Mouse (Mus musculus): Measurements from ENCODE around the gene Ubap2.

Ubap2 gene

DNA sequence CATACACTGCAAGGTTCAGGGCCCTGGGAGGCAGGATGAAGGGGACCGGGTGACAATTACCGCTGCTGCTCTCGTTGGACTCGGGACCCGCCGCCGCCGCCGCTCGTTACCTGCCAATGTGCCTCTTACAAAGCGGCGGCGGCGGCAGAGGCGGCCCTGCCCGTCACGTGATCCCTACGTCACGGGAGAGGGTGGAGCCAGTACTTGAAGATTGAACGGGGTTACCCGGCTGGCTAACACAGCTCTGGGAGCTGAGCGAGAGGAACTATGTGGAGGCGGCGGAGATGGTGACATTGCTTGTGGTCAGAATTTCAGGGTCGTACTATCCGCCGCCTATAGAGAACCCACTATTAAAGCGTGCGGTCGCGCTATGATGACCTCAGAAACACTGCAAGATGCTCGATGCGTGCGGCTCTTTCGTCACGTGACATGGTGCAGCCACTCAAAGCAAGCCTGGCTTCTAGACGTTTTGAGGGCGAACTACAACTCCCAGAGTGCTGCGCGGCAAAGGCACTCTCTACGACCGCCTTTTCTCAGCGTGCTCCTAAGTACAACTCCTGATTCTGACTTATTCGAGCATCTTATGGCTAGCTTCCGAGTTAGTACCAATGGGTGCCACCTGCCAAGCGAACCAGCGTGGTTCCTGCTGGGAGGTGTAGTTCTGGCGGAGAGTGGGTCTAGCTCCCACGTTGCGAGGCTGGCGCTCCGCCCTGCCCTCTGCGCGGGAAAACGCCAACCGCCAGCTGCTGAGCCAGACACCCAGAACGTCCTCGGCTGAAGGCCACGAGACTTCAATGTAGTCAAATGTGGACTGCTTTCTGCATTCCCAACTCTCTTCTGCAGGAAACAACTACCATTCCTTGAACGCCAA is at the start of gene Ubap2:
Ubap2 (minus strand) TSS at position 165 of the 871 bp plus-strand sequence.
- DNase-seq (ENCODE audit: low spot score in 2 of 2), result peak; percentile 92 to 96

DNA sequence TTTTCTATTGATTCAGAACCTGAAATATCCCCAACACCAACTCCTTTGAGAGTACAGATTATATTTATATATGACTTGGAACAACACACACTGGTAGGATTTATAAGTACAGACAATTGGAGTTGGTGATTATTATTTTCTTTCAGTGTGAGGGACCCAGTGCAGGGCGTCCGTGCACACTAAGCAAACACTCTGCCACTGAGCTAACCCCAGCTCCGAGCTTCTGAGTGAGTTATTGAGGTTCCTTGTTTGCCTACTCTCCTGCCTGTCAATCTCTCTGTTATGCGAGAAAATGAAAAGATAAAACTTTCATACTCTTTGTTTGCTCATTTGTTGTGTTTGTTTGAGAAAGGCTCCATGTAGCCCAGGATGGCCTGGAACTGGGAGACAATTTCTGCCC is 46.0 kb upstream of the Ubap2 start:
- DNase-seq (ENCODE audit: low spot score in 2 of 2), result no peak

DNA sequence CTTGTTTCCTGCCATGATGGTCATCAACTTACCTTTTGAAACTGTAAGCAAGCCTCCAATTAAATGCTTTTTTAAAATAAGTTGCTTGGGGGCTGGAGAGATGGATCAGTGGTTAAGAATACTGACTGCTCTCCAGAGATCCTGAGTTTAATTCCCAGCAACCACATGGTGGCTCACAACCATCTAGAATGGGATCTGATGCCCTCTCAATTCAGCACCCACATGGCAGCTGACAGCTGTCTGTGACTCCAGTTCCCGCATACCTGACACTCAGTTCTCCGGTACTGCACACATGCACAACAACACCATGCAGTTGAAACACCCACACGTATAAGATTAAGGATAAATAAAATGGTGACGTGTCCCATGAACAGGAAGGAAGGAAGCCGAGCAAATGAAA is 43.3 kb upstream of the Ubap2 start:
- DNase-seq (ENCODE audit: low spot score in 2 of 2), result no peak

DNA sequence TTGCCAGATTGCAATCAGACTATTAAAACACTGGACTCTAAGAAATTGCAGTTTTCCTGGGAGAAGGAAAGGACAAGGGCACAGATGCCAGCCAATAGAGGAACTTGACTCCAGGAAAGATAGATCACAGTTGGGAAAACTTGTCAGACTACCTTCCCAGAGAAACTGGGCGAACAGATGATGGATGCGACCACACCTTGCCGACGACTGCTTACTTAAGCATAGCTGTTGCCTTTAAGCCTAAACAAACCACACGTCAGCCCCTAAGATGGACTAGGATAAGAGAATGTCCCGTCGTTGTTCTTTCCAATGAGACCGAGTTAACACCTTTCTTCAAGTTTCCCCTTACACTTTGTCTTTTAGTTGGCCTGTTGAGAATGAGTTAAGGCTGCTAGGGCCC is 40.2 kb upstream of the Ubap2 start:
- no peak for DNase-seq (ENCODE audit: low spot score in 2 of 2)

DNA sequence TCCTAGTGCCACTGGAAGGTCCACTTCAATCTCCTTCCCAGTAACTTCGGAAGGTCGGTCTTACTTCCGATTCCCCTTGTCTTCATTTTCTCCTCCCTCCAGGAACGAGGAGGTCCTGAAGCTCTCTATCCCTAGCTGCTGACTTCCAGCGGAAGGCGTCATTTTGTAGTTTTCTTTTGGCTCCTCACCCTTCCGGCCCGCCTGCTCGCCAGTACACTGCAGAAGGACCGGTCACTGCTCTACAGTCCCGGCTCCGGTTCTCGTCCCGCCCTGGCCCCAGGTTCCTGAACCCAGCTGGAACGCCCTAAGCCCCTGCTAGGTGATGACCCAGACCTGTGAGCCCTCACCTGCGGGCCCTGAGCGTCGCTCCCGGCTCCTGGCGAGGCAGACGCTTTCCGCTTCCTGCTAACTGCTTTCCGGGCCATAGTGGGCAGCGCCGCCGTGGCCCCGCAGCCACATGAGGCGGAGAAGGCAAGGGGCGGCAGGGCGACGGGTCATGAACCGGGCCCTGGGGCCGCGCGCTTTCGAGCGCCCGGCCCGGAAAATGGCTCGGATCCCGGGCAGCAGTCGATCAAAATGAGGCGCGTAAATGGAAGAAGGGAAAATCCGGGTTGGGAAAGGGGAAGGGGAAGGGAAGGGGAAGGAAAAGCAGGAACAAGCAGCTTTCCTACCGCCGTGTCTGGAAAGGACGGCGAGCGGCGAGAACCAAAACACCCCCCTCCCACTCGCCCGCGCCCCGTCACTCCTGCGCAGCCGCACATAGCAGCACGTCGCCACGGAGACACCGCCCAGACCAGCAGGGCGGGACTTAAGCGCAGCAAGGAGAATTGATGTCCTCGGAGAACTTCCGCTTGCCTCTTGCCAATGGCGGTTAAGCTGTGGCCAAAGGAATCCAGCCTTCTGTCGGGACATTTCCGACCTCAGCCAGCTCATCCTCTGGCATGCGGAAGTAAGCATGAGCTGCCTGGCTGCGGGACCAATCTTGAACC is 39.5 kb upstream of the Ubap2 start, which contains the start of gene Dcaf12:
Dcaf12 (minus strand) TSS at position 749 of the 989 bp plus-strand sequence.
- peak; percentile 89 to 92 for DNase-seq (ENCODE audit: low spot score in 2 of 2)

DNA sequence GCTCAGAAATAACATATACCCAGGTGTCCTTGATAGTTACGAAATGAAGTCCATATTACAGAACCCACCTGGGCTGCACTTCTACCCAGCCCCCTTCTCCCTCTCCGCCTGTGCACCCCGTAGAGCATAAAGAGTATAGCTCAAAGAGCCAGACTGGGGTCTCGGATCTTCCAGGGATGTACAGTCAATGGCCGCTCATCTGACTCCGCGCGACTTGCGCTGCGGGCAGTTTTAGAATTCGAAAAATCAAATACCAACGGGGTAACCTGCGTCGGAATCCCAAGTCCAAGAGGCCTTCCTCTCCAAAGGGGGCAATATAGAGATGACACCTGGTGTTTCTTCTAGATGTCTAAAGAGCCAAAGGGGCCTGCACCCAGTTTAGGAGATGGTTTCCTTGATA is 38.8 kb upstream of the Ubap2 start:
- no peak for DNase-seq (ENCODE audit: low spot score in 2 of 2)

DNA sequence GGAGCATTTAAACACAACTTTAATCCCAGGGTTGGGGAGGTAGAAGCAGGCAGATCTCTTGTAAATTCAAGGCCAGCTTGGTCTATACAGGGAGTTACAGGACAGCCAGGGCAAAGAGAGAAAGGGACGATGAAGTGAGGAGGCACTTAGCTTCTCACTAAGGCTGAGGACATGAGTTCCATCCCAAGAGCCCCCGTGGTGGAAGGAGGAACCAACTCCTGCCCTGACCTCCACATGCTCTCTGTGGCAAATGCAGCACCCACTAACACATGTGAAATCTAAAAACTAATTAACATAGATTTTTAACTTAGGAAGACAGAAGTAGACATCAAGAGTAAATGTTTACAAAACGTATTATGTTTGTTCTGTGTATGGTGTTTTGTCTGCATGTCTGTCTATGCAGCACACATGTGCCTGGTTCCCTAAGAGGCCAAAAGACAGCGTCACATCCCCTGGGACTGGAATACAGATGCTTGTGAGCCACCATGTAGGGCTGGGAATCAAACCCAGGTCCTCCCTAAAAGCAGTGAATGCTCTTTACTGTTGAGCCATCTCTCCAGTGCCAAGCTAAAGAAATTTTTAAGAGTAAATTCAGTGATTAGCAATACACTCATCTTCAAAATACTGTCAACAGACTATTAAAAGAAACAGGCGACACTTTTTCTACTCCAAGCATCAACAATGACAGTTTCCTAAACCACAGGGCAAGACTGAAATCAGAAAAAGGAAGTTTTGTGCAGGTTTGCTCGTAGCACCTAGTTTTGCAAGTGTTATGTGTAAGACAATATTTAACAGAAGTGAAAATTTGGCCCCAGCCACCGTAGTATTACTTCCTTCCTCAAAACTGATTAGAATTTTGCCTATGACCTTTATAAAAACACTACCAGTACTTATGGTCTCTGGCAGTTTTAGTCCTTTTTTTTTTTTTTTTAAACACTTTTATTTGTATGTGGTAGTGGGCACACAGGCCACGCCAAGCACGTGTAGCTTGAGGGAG is 35.9 kb upstream of the Ubap2 start:
- DNase-seq (ENCODE audit: low spot score in 2 of 2), result no peak

DNA sequence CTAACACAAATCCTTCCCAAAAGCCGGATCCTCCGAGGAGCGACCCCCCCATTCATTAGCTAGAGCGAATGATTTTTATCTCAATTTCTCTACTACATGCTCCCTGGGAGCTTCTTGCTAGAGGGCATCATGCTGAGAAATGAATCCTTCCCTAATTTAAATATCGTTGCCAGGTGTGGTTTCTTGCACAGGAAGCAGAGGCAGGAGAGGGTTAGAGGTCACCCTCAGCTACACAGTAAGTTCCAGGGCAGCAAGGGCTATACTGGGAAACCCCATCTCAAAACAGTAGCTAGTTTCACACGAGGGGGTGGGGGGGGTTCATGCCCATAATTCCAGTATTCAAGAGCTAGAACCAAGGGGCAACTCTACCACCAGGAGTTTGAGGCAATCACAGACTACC is 32.5 kb upstream of the Ubap2 start:
- no peak for DNase-seq (ENCODE audit: low spot score in 2 of 2)

DNA sequence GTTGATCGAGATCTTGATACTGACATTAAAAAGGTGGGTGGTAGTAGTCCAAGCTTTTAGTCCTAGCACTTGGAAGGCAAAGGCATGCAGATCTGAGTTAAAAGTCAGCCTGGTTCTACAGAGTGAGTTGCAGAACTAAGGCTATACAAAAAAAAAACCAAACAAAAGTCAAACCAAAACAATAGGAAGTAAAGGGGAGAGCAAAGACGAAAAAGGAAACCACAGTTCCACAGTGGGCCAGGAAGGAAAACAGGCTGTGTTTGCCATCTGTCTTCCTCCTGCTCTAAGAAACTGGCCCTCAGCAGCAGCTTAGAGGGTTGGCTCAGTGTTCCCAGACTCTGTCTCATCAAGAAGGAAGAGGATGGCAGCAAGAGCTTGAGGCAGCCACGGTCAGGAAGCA is 29.4 kb upstream of the Ubap2 start:
- no peak for DNase-seq (ENCODE audit: low spot score in 2 of 2)

DNA sequence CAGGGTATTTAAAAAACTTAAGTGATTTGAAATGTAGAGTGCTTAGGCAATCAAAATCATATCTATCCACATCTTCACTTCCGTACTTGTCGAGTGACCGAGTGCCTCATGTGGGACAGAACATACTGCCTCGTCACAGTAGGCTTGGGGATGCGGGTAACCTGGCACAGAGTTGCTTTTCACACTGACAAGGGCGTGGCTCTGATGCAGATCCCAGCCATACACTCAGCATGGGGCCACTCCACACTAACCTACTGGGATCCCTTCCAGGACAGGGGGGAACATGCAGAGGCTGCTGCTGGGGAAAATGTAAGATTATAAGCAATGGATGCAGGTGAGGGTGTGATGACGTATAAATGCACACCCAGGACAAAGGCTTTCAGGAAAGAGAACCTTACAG is 28.7 kb upstream of the Ubap2 start:
- no peak for DNase-seq (ENCODE audit: low spot score in 2 of 2)

DNA sequence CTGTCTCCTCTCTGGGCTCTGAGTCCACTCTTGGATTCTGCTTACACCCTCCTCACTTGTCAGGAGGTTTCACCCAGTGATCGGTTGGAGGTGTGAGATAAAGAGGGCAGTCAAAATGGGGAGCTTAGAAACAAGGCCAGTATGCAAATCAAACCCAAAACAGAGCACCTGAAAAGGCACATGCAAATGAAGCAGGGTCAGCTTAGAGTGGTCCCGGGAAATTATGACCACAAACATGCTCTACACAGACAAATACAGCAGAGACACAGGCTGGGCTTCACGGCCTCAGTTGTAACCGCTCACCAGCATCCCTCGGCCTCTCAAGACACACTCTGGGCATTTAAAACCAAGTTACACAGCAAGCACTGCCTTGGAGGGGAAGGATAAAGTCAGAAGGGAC is 24.0 kb upstream of the Ubap2 start:
- DNase-seq (ENCODE audit: low spot score in 2 of 2), result no peak

DNA sequence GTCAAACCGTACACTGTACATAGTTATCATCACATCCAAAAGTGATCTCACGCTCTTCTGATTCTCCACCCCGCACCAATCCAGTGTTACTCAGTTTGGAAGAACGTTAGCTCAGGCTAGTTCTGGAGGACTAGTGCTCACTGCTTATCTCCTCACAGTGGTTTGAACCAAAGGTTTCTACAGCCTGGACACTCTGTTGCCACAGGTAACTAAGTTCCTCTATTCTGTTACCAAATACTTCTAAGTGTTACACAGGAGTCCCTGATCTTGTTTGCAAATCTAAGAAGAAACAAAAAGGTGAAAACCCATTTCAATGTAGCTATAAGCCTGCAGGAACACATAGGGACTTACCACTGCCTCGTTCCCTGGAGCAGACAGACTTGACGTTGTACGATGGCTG is 21.0 kb upstream of the Ubap2 start:
- DNase-seq (ENCODE audit: low spot score in 2 of 2), result no peak

DNA sequence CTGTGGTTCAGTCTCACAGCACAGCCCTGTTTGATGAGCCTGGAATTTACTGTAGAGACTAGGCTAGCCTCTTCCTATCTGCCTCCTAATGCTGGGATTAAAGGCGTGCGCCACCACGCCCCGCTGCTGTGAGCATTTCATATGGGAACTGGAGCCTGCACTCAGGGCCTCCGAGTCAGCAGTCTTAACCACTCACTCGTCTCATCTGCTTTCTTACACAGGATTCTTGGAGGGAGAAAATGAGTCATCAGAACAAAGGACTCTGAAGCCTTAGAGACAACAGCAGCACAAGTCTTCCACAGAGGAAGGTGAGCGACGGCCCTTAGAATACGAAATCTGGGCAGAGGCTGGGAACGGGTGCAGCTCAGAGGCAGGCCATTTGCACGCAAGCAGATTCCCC is 20.6 kb upstream of the Ubap2 start:
- no peak for DNase-seq (ENCODE audit: low spot score in 2 of 2)

DNA sequence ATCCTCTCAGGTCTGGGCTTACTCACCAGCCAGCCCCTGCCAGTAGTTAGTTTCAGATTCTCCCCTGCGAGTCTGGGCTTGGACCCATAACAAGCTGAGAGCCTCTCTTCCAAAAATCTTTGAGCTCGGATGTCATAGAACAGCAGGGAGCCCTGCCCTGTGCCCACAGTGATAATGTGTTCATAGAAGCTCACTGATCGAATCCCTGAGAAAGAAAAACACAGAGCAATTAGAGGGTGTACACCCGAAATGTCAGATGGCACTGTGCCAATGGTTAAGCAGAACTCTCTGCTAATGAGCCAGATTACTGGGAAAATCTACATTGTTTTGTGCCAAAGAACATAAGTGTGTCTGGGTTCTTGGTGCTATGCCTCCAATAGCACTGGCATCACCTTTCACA is 19.0 kb upstream of the Ubap2 start:
- DNase-seq (ENCODE audit: low spot score in 2 of 2), result no peak

DNA sequence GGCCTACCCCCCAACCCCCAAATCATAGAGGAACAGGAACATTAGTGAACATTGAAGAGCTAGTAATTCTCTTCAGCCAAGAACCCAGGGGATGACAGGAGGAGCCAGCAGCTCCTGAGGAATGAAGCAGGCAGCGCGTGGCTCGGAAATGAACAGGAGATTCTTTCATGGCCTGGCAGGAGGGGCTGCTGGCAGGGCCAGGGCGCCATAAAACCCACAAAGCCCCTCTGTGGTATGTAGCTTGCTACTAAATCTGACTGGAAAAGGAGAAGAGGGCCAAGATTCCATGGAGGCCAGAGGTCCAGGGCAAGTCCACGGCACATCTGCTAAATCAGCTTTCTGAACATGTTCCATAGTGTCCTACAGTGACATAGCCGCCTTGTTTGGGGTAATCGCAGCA is 14.9 kb upstream of the Ubap2 start:
- DNase-seq (ENCODE audit: low spot score in 2 of 2), result no peak

DNA sequence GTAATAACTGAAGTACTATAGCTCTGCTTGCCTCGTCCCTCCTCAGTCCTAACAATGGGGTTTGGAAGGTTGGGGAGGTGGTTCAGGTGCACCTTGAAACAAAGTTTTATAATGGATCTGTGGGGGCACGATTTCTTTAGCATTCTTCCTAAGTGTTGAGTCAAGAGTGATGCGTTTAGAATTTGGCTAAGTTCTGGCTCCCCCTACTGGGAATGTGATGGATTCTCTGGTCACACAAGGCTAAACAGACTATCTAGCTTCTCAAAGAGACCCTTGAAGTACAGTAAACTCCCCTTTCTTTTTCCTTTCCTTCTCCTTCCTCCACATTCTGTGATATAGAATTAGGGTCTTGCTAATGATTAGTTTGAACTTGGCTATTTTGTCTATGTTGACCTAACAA is 11.5 kb upstream of the Ubap2 start:
- DNase-seq (ENCODE audit: low spot score in 2 of 2), result no peak

DNA sequence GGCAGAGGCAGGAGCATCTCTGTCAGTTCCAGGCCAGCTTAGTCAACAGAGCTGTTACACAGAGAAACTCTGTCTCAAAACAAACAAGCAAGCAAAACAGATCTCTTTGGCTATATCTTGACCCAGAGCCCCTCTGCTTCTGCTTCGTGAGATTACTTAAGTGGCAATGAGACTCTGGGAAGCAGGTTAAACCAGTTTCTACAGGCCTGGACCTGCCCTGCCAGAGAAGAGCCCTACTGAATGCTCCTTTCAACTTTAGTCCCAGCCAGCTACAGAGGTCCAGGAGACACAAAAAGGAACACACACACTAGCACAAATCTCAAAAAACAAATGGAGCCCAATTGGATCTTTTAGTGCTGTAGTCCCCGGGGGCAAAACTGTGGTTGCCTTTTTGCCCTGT is 9.1 kb upstream of the Ubap2 start:
- no peak for DNase-seq (ENCODE audit: low spot score in 2 of 2)

DNA sequence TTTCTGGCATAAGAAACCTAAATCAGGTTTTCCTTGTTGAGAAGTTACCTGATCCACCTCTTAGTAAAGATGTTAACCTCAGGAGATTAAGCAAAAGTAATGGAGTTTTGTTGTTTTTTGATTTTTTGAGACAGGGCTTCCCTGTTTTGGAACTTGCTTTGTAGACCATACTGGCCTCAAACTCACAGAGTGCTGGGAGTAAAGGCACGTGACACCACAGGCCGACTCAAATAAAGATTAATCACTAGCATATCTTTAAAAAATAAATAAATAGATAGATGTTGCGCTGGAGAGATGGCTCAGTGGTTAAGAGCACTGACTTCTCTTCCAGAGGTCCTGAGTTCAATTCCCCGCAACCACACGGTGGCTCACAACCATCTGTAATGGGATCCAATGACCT is 983 bp upstream of the Ubap2 start:
- DNase-seq (ENCODE audit: low spot score in 2 of 2), result no peak

DNA sequence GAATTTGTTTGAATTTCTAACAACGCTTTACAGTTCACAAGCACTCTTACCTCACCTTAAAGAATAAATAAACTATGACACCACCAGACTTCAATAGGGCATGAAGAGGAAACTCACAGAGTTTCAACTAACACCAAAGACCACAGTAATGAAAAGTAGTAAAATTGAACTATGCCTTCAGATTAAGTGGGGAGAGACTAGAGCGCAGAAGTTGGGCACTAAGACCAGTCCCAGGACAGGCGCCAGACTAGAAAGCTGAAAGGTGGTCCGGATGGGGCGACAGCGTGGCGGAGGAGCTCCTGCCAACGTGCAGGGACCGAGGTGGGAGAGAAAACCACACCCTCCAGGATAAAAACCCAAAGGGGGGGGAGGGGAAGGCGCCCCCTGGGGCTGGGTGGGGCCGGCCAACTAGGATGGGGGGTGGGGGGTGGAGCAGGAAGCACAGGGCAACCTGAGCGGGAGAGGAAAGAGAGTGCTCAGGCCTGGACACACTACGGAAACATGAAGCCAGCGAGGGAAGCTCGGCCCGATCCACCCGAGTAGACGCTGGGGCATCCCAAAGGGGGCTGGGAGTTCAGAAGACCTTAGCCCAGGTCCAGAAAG is 466 bp downstream of the Ubap2 start:
- no peak for DNase-seq (ENCODE audit: low spot score in 2 of 2)

DNA sequence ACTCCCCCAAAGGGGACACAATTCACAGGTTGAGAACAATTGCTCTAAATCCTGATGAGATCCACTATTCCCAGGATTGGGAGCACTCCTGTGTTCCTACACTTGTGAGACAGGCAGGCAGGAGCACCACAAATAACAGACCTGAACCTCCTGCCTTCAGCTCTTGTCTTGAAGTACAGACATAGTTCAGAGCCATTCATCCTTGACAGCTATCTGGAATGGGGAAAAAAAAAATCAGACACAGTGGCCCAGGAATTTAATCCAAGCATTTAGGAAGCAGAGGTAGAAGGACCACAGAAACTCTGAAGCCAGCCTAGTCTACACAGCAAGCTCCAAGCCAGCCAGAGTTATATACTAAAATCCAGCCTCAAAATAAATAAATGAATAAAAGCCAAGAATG is 6.8 kb downstream of the Ubap2 start:
- DNase-seq (ENCODE audit: low spot score in 2 of 2), result no peak

DNA sequence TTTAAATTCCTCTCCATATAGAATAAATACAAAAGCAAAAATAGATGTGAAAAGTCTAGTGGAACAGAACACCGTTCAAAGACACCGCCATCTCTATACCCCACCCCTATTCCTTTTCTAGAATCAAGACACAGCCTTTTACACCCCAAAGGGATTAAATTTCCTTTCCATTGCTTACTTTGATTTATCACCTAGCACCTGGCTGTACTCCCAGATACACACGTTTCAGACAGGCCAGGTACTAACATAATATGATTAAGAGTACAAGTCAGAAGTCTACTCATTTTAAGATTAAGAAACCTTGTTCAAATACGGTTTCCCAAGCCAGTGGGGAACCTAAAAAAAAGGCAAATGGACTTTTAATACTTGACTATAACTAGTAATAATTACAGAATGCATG is 8.6 kb downstream of the Ubap2 start:
- DNase-seq (ENCODE audit: low spot score in 2 of 2), result no peak
